Mouse (Mus musculus) lung, adult 2 months (tissue): ENCODE results near the gene Abca1.

Experiments used
- CTCF ChIP-seq: fragments of 200-500 bp; IDR thresholded peaks from 2 replicates; pipeline ENCODE4 v1.5.1; 2011; ENCODE audit warnings: mild to moderate bottlenecking, low read length, control low read depth; ENCODE audit not compliant: insufficient read depth
- POLR2A ChIP-seq: fragments of 200-500 bp; IDR thresholded peaks from 2 replicates; pipeline ENCODE4 v1.6.1; 2011; ENCODE audit warnings: low read depth, mild to moderate bottlenecking, control low read depth, low read length, borderline replicate concordance; ENCODE audit errors: extremely low read depth

DNA sequence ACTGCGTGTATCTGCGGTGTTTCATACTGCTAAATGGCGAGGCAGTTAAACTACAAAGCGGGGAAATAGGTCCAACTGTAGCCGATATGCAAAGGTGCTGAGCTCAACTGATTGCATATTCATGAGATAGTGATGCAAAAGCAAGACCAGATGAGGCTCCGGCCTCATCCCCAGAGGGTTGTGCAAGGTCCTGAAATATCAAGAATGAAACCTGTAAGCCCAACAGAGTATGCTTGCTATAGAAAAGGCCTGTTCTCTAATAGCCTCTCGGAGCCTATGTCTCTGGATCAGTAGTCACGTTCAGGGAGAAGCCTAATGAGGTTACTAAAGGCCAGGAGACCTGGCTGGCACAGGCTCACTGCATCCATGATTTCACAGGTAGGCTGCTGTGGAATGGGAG is 9.2 kb downstream of the Abca1 start:
- no peak for TF ChIP-seq CTCF
- TF ChIP-seq POLR2A: no peak
